Mouse (Mus musculus) urinary bladder, adult 18-20 months (tissue): Measurements from ENCODE around the gene Gm28102.
"Not testable (repeated sequence)": the region's sequence is repeated elsewhere in the genome, so short reads cannot be mapped to it uniquely, and the experiment has no call there.

Experiments used
- DNase-seq, 2 experiments: peaks; one replicate each; pipeline ENCODE4 v3.0.0; 2022; ENCODE audit warnings: low spot score in 2 of 2, mixed read lengths in 2 of 2

The Gm28102 gene

DNA sequence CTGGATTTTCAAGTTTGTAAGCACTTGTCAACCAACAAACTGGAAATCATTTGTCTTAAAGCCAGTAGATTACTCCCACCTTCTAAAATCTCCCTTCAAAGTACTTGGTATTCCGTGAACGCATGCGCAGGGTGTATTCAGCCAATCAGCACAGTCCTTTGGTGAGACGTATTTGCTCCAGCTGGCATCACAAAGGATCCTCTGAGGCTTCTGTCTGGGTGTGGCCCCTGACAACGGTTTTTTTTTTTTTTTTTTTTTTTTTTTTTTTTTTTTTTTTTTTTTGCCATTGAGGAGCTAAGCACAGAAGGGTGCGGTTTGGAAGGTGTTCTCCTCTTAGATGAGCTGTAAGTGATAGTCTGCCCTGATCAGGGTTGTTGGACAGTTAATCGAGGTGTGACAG, at the start of gene Gm28102:
Gene Gm28102 (plus strand): TSS at position 301 of the 400 bp plus-strand sequence.
- DNase-seq, result not testable (repeated sequence)
